Comparison of ENCODE assay signal across 8 mouse cellular contexts in genomic region chr3:83841095-83841850, GRCm38 (mm10). TPM values are rescaled to one million over a fixed set of nuclear protein-coding genes. Genes with fewer than 3 reads are reported as not detected.
DNase-seq lines count a peak whose midpoint lies in the region; ATAC-seq lines count a peak whose summit lies in the region.

Tlr2 (minus strand) TSS chr3:83841767.

- H3K4me1 ChIP-seq in forebrain, embryonic 15.5 days: peaks cover 9% of the 10 kb centered on the region

- peak within 1 kb of the TSS; percentile 67 for H3K4me2 ChIP-seq in forebrain, embryonic 15.5 days (replicated peaks)

- no peaks in the 10 kb centered on the region for H3K27me3 ChIP-seq in forebrain, embryonic 15.5 days

- ATAC-seq in CD4-positive, CD25-positive, alpha-beta regulatory T cell, adult 4 months: peak; percentile 70
- ATAC-seq in forebrain, embryonic 15.5 days (replicated peaks): peak; percentile 79
- peak; percentile 57 for ATAC-seq in megakaryocyte, adult 5-6 weeks (ENCODE audit: poor library complexity, severe bottlenecking)

- no peaks in the 10 kb centered on the region for H3K36me3 ChIP-seq in forebrain, embryonic 15.5 days

- WGBS in forebrain, embryonic 15.5 days: under 1% methylated on average over 35 of the region's 35 CpGs

- peak within 1 kb of the TSS; percentile 45 for H3K9ac ChIP-seq in forebrain, embryonic 15.5 days (replicated peaks)

- no peaks in the 10 kb centered on the region for H3K9me3 ChIP-seq in forebrain, embryonic 15.5 days

- peak; percentile 91 for DNase-seq in adrenal gland, postnatal 14 days
- peak; percentile 78 for DNase-seq in heart, postnatal 4 days
- peak; percentile 26 to 47 for DNase-seq in layer of hippocampus, postnatal 10 days (ENCODE audit: low spot score in 2 of 2)
- DNase-seq in retina, postnatal 1 day: peak; percentile 70
- peak; percentile 75 to 76 for DNase-seq in thymus, postnatal 36 days

- no peak within 1 kb of the TSS for H3K27ac ChIP-seq in forebrain, embryonic 15.5 days (replicated peaks)

- H3K4me3 ChIP-seq in forebrain, embryonic 15.5 days: peak within 1 kb of the TSS; percentile 45

RNA-seq across cellular contexts. Expression of gene Tlr2, which starts in this region (rescaled TPM):
- polyA plus RNA-seq in CD4-positive, CD25-positive, alpha-beta regulatory T cell, adult 4 months (2017; shearing (Covaris generic)): 1 to 10 TPM; 1.2 to 1.6 TPM
- total RNA-seq in adrenal gland, postnatal 14 days (2021): 2.4 and 3.4 TPM in 2 replicates
- 0.95 and 0.99 TPM in 2 replicates for polyA plus RNA-seq in forebrain, embryonic 15.5 days (2015; fragmentation: Nextera tagmentation; extraction: Ambion mirVana)
- total RNA-seq in heart, postnatal 4 days (2021): 1 to 10 TPM; 1.5 to 1.6 TPM
- total RNA-seq in layer of hippocampus, postnatal 10 days (2021): under 1 TPM; 0.80 to 0.87 TPM
- 48.9 and 62.5 TPM in 2 replicates for total RNA-seq in megakaryocyte, adult 5-6 weeks (2015)
- total RNA-seq in megakaryocyte, adult 5-6 weeks (2017): 48.9 and 57.0 TPM in 2 replicates

Comparison
In these comparisons a context has a peak if more than half of its experiments do, and no peak if none do; other contexts are left out.
1. RNA of gene Tlr2 (total RNA-seq): 48.9 to 62.5 TPM in megakaryocyte, adult 5-6 weeks; 2.4 to 3.4 TPM in adrenal gland, postnatal 14 days, 1.5 to 1.6 TPM in heart, postnatal 4 days and 0.80 to 0.87 TPM in layer of hippocampus, postnatal 10 days; every median in the first group is over 10 times any median in the second.
2. Peak in ATAC-seq, H3K4me3 ChIP-seq, H3K9ac ChIP-seq and H3K4me2 ChIP-seq in forebrain, embryonic 15.5 days; RNA of the gene not detected or under 1 TPM.
3. Peak in DNase-seq in layer of hippocampus, postnatal 10 days; RNA of the gene not detected or under 1 TPM.
4. DNase-seq: peak in every context shown above with its lines; median percentile 91 in adrenal gland, postnatal 14 days; 78 in heart, postnatal 4 days; 76 in thymus, postnatal 36 days; 70 in retina, postnatal 1 day; 36 in layer of hippocampus, postnatal 10 days.
5. Peak in every context shown above with its lines, with median percentiles within 50 percentile points of each other: ATAC-seq.